Mouse (Mus musculus): ENCODE results near the gene Sertad4.

Sertad4 gene

GRCm38 (mm10) chr1:192812290-192812689 lies 43.3 kb downstream of the Sertad4 start:
- intact Hi-C loops (cut with DNase I): no loop called here

- intact Hi-C loops (cut with DNase I): no loop called here
Measured at GRCm38 (mm10) chr1:192806168-192807157, 49.1 kb downstream of the Sertad4 start.

GRCm38 (mm10) chr1:192800338-192800737 lies 55.2 kb downstream of the Sertad4 start:
- intact Hi-C loops (cut with DNase I): no loop called here

- intact Hi-C loops (cut with DNase I): no loop called here
Measured at GRCm38 (mm10) chr1:192799165-192799991, 56.2 kb downstream of the Sertad4 start.

GRCm38 (mm10) chr1:192798212-192799164 lies 57.1 kb downstream of the Sertad4 start:
- intact Hi-C loops (cut with DNase I): no loop called here

GRCm38 (mm10) chr1:192797011-192797274 lies 58.6 kb downstream of the Sertad4 start:
- intact Hi-C loops (cut with DNase I): no loop called here

GRCm38 (mm10) chr1:192796201-192797010 lies 59.1 kb downstream of the Sertad4 start:
- intact Hi-C loops (cut with DNase I): no loop called here

GRCm38 (mm10) chr1:192794957-192795745 lies 60.4 kb downstream of the Sertad4 start:
- intact Hi-C loops (cut with DNase I): no loop called here
